Mouse (Mus musculus): ENCODE data around the gene Mgll.
A peak's percentile ranks its signal among the peaks of the same experiment; 100 is the strongest.

Mgll gene

GRCm38 (mm10) chr6:88770981-88771380, 46.8 kb downstream of the Mgll start:
- DNase-seq (ENCODE audit: low spot score), result no peak

GRCm38 (mm10) chr6:88772041-88772440, 47.8 kb downstream of the Mgll start:
- DNase-seq (ENCODE audit: low spot score), result peak; percentile 40

GRCm38 (mm10) chr6:88774055-88774454, 49.8 kb downstream of the Mgll start:
- DNase-seq (ENCODE audit: low spot score), result no peak

- DNase-seq (ENCODE audit: low spot score), result no peak
These were observed 51.1 kb downstream of the Mgll start for GRCm38 (mm10) chr6:88775267-88775666.

- DNase-seq (ENCODE audit: low spot score), result no peak
These were observed 52.2 kb downstream of the Mgll start for GRCm38 (mm10) chr6:88776336-88776923.

- DNase-seq (ENCODE audit: low spot score), result no peak
These were observed 52.8 kb downstream of the Mgll start for GRCm38 (mm10) chr6:88776964-88777363.

GRCm38 (mm10) chr6:88778047-88778688, 54.0 kb downstream of the Mgll start:
- DNase-seq (ENCODE audit: low spot score), result no peak

- DNase-seq (ENCODE audit: low spot score), result no peak
These were observed 55.5 kb downstream of the Mgll start for GRCm38 (mm10) chr6:88779755-88780154.

- DNase-seq (ENCODE audit: low spot score), result no peak
These were observed 57.7 kb downstream of the Mgll start for GRCm38 (mm10) chr6:88781919-88782318.

- no peak for DNase-seq (ENCODE audit: low spot score)
These were observed 58.8 kb downstream of the Mgll start for GRCm38 (mm10) chr6:88782981-88783397.

- no peak for DNase-seq (ENCODE audit: low spot score)
These were observed 60.5 kb downstream of the Mgll start for GRCm38 (mm10) chr6:88784691-88785173.

- no peak for DNase-seq (ENCODE audit: low spot score)
These were observed 61.1 kb downstream of the Mgll start for GRCm38 (mm10) chr6:88785331-88785730.

GRCm38 (mm10) chr6:88785781-88786542, 61.8 kb downstream of the Mgll start:
- no peak for DNase-seq (ENCODE audit: low spot score)

GRCm38 (mm10) chr6:88786732-88787445, 62.7 kb downstream of the Mgll start:
- no peak for DNase-seq (ENCODE audit: low spot score)

- DNase-seq (ENCODE audit: low spot score), result peak; percentile 45
These were observed 63.3 kb downstream of the Mgll start for GRCm38 (mm10) chr6:88787496-88787895.

- no peak for DNase-seq (ENCODE audit: low spot score)
These were observed 64.0 kb downstream of the Mgll start for GRCm38 (mm10) chr6:88788219-88788618.

GRCm38 (mm10) chr6:88791299-88791698, 67.1 kb downstream of the Mgll start:
- no peak for DNase-seq (ENCODE audit: low spot score)

GRCm38 (mm10) chr6:88792147-88792691, 68.0 kb downstream of the Mgll start:
- DNase-seq (ENCODE audit: low spot score), result no peak

- DNase-seq (ENCODE audit: low spot score), result no peak
These were observed 69.0 kb downstream of the Mgll start for GRCm38 (mm10) chr6:88793243-88793642.

- DNase-seq (ENCODE audit: low spot score), result no peak
These were observed 69.7 kb downstream of the Mgll start for GRCm38 (mm10) chr6:88793872-88794271.

- no peak for DNase-seq (ENCODE audit: low spot score)
These were observed 70.4 kb downstream of the Mgll start for GRCm38 (mm10) chr6:88794561-88794971.

GRCm38 (mm10) chr6:88800191-88800590, 76.0 kb downstream of the Mgll start:
- DNase-seq (ENCODE audit: low spot score), result no peak

Data from urinary bladder, postnatal 14 days (tissue).